Mouse (Mus musculus): ENCODE measurements around the gene Il18.
"Not testable (repeated sequence)": the region's sequence is repeated elsewhere in the genome, so short reads cannot be mapped to it uniquely, and the experiment has no call there.

Gene Il18

GRCm38 (mm10) chr9:50603189-50603997 is 48.8 kb downstream of the Il18 start, which contains the start of the genes Sdhd and Timm8b:
Sdhd (minus strand) TSS chr9:50603812.
Timm8b (plus strand) TSS chr9:50603910.
- DNase-seq (ENCODE audit: low read depth, low spot score), result peak; percentile 91

DNA sequence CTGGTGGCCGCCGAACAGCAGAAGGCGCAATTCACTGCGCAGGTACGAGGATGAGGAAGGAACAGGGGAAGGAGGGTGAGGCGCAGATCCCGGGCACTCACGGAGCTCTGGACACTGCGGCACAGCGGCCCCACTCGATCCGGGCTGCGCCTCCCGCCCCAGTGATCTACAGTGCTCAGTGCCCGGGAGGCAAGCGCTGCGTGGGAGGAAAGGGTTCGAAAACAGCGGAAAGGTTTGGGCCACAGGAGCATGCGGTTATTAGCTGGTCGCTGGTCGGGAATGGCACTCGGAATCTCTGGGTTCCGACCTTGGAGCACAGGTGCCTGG is 49.3 kb downstream of the Il18 start:
- DNase-seq (ENCODE audit: low read depth, low spot score), result no peak

DNA sequence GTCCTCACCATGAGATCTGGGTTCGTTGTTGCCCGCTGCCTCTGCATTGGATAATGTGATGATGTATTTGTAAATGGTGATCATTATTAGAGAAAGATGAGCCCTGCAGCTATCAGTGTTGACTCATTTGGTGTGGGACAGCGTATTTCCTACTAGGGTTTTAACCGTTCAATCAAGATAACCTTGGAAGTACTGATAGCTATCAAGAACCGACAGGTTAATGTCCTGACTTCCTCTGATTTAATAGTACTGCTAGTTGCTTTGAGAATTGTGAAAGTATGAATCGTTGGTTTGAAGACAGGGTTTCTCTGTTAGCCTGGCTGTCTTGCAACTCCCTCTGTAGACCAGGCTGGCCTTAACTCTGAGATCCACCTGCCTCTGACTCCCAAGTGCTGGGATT is 49.7 kb downstream of the Il18 start:
- no peak for DNase-seq (ENCODE audit: low read depth, low spot score)

GRCm38 (mm10) chr9:50612115-50612514 is 57.5 kb downstream of the Il18 start:
- DNase-seq (ENCODE audit: low read depth, low spot score), result no peak

DNA sequence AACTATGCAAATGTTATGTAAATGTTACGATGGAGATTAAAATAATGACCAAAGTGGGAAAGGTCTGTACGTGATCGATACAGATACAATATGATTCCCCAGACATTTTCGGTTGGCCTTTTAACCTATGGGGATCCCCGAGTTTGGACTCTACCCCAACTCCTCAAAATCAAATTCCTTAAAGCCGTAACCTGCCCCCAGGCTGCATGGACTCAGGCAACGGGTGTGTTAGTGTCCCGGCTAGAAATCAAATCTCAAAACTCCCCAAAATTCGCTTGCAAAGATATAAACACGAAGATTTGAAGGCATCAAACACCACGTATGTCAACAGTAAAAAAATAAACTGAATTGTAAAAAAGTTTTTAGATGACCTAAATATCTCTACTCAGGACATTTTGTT is 61.5 kb downstream of the Il18 start:
- no peak for DNase-seq (ENCODE audit: low read depth, low spot score)

GRCm38 (mm10) chr9:50616766-50617603 is 62.4 kb downstream of the Il18 start, which contains the start of the genes Pih1d2 and Nkapd1:
Pih1d2 (plus strand) TSS chr9:50617321.
Nkapd1 (minus strand) TSS chr9:50617464.
- peak; percentile 84 for DNase-seq (ENCODE audit: low read depth, low spot score)

DNA sequence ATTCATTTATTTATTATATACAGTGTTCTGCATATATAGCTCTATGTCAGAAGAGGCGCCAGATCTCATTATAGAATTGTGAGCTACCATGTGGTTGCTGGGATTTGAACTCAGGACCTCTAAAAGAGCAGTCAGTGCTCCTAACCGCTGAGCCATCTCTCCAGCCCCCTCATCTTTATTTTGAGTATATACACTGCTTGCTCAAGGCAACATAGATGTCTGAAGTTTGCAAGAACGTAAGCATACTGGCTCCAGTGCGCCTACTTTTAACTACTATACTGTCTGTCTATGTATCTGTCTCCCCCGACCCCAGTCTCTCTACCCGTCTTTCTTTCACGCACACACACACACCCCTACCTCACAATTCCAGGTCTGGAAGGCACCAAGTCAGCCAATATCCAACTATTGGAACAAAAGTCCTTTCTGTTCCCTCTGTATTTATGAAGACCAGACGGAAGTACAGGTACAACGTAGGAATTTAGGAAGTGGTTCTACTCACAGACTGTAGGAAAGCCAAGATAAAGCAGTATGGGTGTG is 63.2 kb downstream of the Il18 start:
- DNase-seq (ENCODE audit: low read depth, low spot score), result no peak

DNA sequence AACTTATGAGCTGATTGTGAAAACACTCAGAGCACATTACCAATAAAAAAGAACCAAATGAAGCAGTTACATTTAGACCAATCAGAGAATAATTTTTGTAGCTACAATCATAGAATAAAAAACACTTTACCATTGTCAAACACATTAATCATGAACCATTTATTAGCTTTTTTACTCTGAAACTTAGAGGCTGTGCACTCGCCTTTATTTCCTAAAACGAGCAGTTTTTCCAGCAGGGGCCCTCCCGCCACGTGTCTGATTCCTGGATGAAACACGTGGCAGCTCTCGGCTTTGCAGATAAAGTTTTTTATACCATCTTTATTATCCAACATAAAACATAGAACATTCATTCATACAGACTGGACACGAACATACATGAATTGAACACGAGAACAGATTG is 76.3 kb downstream of the Il18 start:
- not testable (repeated sequence) for DNase-seq (ENCODE audit: low read depth, low spot score)

All from embryo, embryonic 11.5 days (tissue).